Mouse (Mus musculus) spleen, adult 2 months (tissue): ENCODE results near the gene Cd96.

Source experiments
- CTCF ChIP-seq: fragments of 200-500 bp; IDR thresholded peaks from 2 replicates; pipeline ENCODE4 v1.5.1; 2011; ENCODE audit warnings: mild to moderate bottlenecking, inconsistent platforms; ENCODE audit not compliant: insufficient read depth, insufficient read length, insufficient replicate concordance; ENCODE audit errors: extremely low read depth
- POLR2A ChIP-seq: fragments of 200-500 bp; IDR thresholded peaks from 2 replicates; pipeline ENCODE4 v1.6.1; 2011; ENCODE audit warnings: low read depth, low read length, inconsistent platforms

DNA sequence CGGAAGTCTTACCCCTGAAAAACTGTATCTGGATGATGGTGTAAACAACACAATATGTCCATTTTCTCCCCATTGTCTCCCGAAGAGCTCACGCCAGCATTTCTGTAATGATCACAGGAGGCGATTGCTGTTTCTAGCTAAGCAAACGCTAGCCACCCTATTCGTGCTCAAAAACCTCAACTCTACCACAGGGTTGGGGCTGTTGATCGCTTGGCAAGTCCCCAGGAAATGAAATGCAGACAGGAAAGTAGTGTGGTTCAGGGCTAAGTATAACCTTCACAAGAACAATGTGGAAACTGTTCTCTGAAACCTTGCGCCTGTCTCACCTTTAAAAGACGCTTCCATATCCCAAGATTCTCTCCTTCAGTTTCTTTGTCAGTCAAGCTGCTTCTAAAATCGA, at the start of gene Cd96:
- TF ChIP-seq CTCF = no peak
- peak; percentile 20; the same call in 1 of the 2 replicates for TF ChIP-seq POLR2A
